Mouse (Mus musculus) kidney, adult 2 months (tissue): ENCODE measurements around the gene A930009A15Rik. TPM values are rescaled to one million over a fixed set of nuclear protein-coding genes. Genes with fewer than 3 reads are reported as not detected.
A peak's percentile ranks its signal among the peaks of the same experiment; 100 is the strongest.

ENCODE experiments used
- DNase-seq: peaks from one replicate; pipeline ENCODE4 v3.0.0; 2021
- H3K27ac ChIP-seq: fragments of 200-500 bp; 2 replicates; pipeline ENCODE4 v1.5.1; 2012; ENCODE audit warnings: low read depth, low read length, control low read depth, inconsistent platforms; ENCODE audit not compliant: insufficient read depth
- H3K27me3 ChIP-seq: fragments of 200-500 bp; replicated peaks from 2 replicates; pipeline ENCODE4 v1.6.1; 2012; ENCODE audit warnings: mild to moderate bottlenecking, moderate library complexity, low read length, inconsistent platforms; ENCODE audit not compliant: control insufficient read depth, insufficient read depth
- H3K36me3 ChIP-seq: fragments of 200-500 bp; 2 replicates; pipeline ENCODE4 v1.6.1; 2012; ENCODE audit warnings: mild to moderate bottlenecking, moderate library complexity, low read length, inconsistent platforms; ENCODE audit not compliant: control insufficient read depth, insufficient read depth
- H3K4me1 ChIP-seq: fragments of 200-500 bp; 2 replicates; pipeline ENCODE4 v1.6.1; 2011; ENCODE audit warnings: low read length; ENCODE audit not compliant: control insufficient read depth, insufficient read depth
- H3K4me3 ChIP-seq: fragments of 200-500 bp; 2 replicates; pipeline ENCODE4 v1.5.1; 2011; ENCODE audit warnings: mild to moderate bottlenecking, low read depth, low read length, control low read depth; ENCODE audit not compliant: insufficient read depth
- CTCF ChIP-seq: fragments of 200-500 bp; conservative IDR thresholded peaks from 2 replicates; pipeline ENCODE4 v1.5.1; 2011; ENCODE audit warnings: low read depth, mild to moderate bottlenecking, control low read depth, low read length, moderate library complexity, mixed read lengths; ENCODE audit not compliant: insufficient read depth, insufficient read length
- POLR2A ChIP-seq: fragments of 200-500 bp; IDR thresholded peaks from one replicate; pipeline ENCODE4 v1.6.1; 2011; ENCODE audit warnings: low read depth, low read length, control low read depth
- WGBS: fragments of 180-500 bp; shearing (Covaris S2); methylation state at CpG from one replicate; pipeline ENCODE4 v1.1.7; 2018; 5-methylcytosine and 5-hydroxymethylcytosine counted together
- polyA plus RNA-seq: library from polyadenylated mRNA; depleted of rRNA; stranded (reverse); fragments of >200 nt; gene quantifications from 2 replicates; pipeline ENCODE4 v1.2.3, GENCODE M21; 2012

The A930009A15Rik gene
- polyA plus RNA-seq, 1 experiment = not detected

- Histone ChIP-seq H3K36me3 (no peaks in the 10 kb centered on the region), H3K27me3 (no peaks in the 10 kb centered on the region; the same call in 1 of the 2 replicates), H3K4me1 (no peaks in the 10 kb centered on the region), H3K27ac (no peak overlapping the region), H3K4me3 (no peak overlapping the region)
- TF ChIP-seq CTCF (no peak), POLR2A (no peak)
- DNase-seq = peak; percentile 23
- 28% methylated on average over 7 of the region's 7 CpGs for WGBS
These were observed 19.5 kb upstream of the A930009A15Rik start for GRCm38 (mm10) chr10:115550253-115550652.

GRCm38 (mm10) chr10:115551069-115551468 lies 18.7 kb upstream of the A930009A15Rik start:
- Histone ChIP-seq H3K4me3 (no peak overlapping the region), H3K36me3 (no peaks in the 10 kb centered on the region), H3K4me1 (no peaks in the 10 kb centered on the region), H3K27me3 (no peaks in the 10 kb centered on the region), H3K27ac (no peak overlapping the region)
- TF ChIP-seq POLR2A (no peak), CTCF (no peak)
- DNase-seq = no peak
- 63% methylated on average over 3 of the region's 3 CpGs for WGBS

GRCm38 (mm10) chr10:115553352-115554113 lies 16.3 kb upstream of the A930009A15Rik start:
- Histone ChIP-seq H3K36me3 (no peaks in the 10 kb centered on the region), H3K4me1 (no peaks in the 10 kb centered on the region), H3K4me3 (no peak overlapping the region), H3K27me3 (no peaks in the 10 kb centered on the region), H3K27ac (no peak overlapping the region)
- WGBS = 79% methylated on average over 11 of the region's 11 CpGs
- no peak for DNase-seq
- TF ChIP-seq POLR2A = no peak
- no peak for TF ChIP-seq CTCF

GRCm38 (mm10) chr10:115555191-115555765 lies 14.5 kb upstream of the A930009A15Rik start:
- 54% methylated on average over 2 of the region's 2 CpGs for WGBS
- H3K4me3 ChIP-seq = no peak overlapping the region
- H3K27ac ChIP-seq = no peak overlapping the region
- no peaks in the 10 kb centered on the region for H3K4me1 ChIP-seq
- no peaks in the 10 kb centered on the region for H3K36me3 ChIP-seq
- TF ChIP-seq POLR2A = no peak
- TF ChIP-seq CTCF = no peak
- DNase-seq = no peak
- no peaks in the 10 kb centered on the region for H3K27me3 ChIP-seq

- WGBS = 24% methylated on average over 12 of the region's 12 CpGs
- Histone ChIP-seq H3K36me3 (no peaks in the 10 kb centered on the region), H3K4me1 (no peaks in the 10 kb centered on the region), H3K4me3 (no peak overlapping the region), H3K27me3 (no peaks in the 10 kb centered on the region), H3K27ac (no peak overlapping the region)
- no peak for DNase-seq
- no peak for TF ChIP-seq POLR2A
- no peak for TF ChIP-seq CTCF
These were observed 13.0 kb upstream of the A930009A15Rik start for GRCm38 (mm10) chr10:115556738-115557242.

- DNase-seq = peak; percentile 65
- Histone ChIP-seq H3K27ac (no peak overlapping the region), H3K36me3 (no peaks in the 10 kb centered on the region), H3K4me1 (no peaks in the 10 kb centered on the region), H3K27me3 (no peaks in the 10 kb centered on the region), H3K4me3 (no peak overlapping the region)
- 48% methylated on average over 12 of the region's 12 CpGs for WGBS
- TF ChIP-seq CTCF (no peak), POLR2A (no peak)
These were observed 8.5 kb upstream of the A930009A15Rik start for GRCm38 (mm10) chr10:115561136-115561880.
